Mouse (Mus musculus) gastrocnemius, postnatal 36 days (tissue): ENCODE data around the gene Tmem30a. TPM values are rescaled to one million over a fixed set of nuclear protein-coding genes. Genes with fewer than 3 reads are reported as not detected.

ENCODE experiments used
- DNase-seq, 2 experiments: peaks; one replicate each; pipeline ENCODE4 v3.0.0; 2022
- intact Hi-C: fragments of 180-260 bp; cut with DNase I; formaldehyde crosslinking; loops from one replicate; pipeline ENCODE4 v1.15.1; 2025
- long read RNA-seq, 2 experiments: library from polyadenylated mRNA; stranded (forward); transcript quantifications; one replicate each; pipeline ENCODE4 v2.0.0; 2021
- total RNA-seq, 2 experiments: library from RNA; stranded (reverse); gene quantifications; 2 replicates each; pipeline ENCODE4 v1.2.3; 2021

Tmem30a gene
- 10 to 100 TPM; 45.5 to 48.1 TPM for total RNA-seq
- long read RNA-seq, experiment 1, transcript Tmem30a-201 (7 exons, 3,658 nt): major isoform, 104 of 113 reads
- long read RNA-seq, experiment 1, partial matches to known transcripts: 0 of 113 reads
- long read RNA-seq, experiment 1, other reads (novel, unspliced or antisense): 7 of 113 reads
- long read RNA-seq, experiment 2, transcript Tmem30a-201 (7 exons, 3,658 nt): major isoform, 80 of 92 reads
- long read RNA-seq, experiment 2, partial matches to known transcripts: 11 of 92 reads
- long read RNA-seq, experiment 2, other reads (novel, unspliced or antisense): 0 of 92 reads

DNA sequence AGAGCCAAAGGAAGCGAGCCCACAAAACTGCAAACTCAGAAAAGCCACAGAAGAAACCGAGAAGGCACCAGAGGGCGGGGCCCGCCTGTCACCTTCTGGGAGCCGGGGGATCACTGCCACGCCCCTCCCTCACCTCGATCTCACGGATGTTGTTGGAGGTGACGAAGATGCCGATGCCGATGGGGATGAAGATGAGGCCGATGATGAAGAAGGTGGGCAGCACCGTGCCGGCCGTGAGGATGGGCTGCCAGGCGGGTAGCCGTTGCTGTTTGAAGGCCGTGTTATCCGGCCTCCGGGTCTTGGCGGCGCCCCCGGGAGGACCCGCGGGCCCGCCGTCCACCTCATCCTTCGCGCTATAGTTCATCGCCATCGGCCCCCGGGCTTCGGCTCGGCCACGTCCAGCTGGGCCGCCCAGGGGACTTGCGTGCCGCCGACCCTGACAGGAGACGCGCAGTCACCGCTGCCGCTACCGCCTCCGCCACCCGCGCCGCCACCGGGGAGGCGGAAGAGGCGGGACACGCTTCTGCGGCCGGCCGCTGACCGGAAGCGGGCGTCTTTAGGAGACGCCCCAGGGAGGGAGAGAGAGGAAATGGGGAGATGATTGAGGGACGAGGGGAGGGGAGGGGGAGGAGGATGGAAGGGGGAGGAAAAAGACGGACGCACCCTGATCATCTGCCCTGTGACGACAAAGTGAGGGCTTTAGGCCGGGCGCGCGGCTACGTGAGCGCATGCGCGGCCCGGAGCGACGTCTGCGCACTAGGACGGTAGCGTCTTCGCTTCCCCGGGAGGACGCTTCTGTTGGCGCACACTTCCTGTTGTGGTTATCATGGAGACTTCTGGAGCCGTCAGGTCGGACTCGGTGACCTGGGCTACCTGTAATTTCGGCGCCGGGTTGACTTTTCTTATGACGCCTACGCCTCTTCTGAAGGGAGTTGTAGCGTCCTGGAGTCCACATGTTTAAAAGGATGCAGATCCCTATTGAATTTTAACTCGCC lies at the start of gene Tmem30a:
Tmem30a (minus strand) TSS at position 667 of the 995 bp plus-strand sequence.
- DNase-seq: peak; percentile 91 to 93
- intact Hi-C loops: no loop called here

GRCm38 (mm10) chr9:79842615-79843014 lies 49.3 kb upstream of the Tmem30a start:
- intact Hi-C loops: no loop called here
- no peak for DNase-seq

GRCm38 (mm10) chr9:79842028-79842427 lies 48.7 kb upstream of the Tmem30a start:
- DNase-seq: no peak
- intact Hi-C loops: no loop called here

DNA sequence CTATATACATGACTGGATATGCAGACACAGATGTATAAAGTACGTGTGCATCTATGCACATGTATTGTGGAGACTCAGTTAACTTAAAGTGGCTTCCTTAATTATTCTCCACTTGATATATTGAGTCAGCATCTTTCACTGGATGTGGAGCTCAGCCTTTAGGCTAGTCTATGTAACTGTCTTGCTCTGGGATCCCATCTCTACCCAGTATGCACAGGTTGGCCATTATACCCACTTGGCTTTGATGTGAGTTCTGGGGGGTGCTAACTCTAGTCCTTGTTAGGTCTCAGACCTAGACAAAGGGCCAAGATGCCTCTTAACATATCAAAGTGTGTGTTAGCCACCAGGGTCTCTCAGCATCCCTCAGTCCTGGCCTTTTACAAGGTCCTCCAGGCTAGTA lies 38.0 kb upstream of the Tmem30a start:
- intact Hi-C loops: no loop called here
- no peak for DNase-seq

- no peak for DNase-seq
- intact Hi-C loops: no loop called here
These were observed 37.6 kb upstream of the Tmem30a start for GRCm38 (mm10) chr9:79830874-79831273.

DNA sequence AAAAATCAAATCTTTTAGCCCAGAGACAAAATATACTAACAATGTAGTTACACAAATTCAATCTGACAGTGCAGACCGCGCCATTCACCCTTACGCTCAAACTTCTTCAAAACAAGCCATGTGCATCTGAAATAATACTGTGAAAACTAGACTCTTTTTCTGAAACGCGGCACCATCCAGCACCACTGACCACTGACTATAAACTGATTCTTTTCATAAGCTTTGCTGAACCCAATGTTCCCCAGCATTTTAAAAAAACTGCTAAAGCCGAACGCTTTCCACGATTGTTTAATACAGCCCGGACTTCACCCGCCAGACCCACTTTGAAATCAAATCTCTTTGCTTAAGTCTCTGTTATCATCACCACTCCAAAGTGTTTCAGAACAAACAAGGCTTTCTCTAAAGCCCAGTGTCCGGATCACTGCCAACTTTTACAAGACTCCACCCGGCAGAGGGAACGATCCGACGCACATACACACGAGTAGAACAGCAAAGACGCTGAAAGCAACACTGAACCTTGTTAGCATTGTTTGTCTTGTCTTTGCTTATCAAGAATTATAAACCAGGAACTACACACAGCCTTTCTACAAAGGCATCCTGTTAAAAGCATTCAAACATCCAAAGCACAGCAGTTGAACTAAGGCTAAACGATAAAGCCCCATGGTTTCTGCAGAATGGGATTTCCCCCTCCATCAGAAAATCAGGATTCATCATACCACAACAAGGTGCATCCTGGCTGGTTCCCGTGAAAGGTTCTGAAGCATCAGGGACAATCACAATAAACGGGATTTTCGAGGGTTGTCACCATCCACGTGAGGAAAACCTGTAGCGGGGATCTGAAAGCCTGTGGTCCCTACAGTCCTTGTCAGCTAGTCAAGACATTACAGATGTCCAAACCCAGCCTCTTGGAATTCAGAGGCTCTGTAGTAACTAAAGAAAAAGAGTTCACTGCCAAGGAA lies 36.8 kb upstream of the Tmem30a start:
- no peak for DNase-seq
- intact Hi-C loops: no loop called here

DNA sequence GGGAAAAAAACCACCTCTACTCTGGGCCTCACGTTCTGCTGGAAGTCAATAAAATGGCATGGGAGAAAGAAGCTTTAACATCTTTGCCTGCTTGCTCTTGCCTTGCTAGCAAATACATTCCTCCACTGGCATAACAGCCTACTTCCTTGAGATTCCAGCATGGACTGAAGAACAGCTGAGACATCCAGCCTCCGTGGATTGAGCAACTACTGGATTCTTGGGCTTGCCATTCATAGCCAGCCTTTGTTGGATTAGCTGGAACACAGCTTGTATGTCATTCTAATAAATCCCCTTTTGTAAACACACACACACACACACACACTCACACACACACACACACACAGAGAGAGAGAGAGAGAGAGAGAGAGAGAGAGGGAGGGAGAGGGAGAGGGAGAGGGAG lies 33.8 kb upstream of the Tmem30a start:
- no peak for DNase-seq
- intact Hi-C loops: no loop called here

DNA sequence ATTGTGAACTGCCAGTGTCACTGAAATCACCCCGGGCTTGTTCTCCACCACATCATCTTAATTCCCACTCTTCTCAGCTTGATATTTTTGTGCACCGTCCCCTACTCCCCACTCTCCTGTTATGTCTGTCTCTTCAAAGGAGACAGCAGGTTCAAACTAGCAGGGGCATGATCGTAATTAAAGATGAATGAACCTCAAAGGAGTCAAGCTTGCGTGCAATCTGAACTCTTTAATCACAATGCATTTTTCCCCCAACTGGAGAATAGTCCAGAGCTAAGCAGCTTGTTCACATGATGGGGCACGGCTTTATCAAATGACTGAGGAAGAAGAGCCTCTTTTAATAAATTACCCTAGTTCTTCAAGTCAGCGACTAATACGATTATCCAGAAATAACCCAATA lies 32.2 kb upstream of the Tmem30a start:
- intact Hi-C loops: no loop called here
- no peak for DNase-seq

DNA sequence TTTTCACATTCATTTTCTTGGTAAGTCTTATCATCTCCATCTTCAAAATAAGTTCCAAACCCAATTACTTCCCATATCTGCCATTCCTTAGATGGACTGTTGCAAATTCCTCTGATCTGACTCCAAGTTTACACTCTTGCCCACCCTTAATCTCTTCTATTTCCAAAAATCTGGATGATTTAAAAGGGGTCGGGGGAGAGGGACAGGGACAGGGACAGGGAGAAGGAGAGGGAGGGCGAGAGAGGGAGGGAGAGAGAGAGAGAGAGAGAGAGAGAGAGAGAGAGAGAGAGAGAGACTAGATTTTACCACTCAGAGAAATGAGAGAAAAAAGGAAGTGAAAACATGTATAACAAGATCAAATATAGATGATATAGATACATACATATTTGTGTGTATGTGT lies 30.5 kb upstream of the Tmem30a start:
- no peak for DNase-seq

DNA sequence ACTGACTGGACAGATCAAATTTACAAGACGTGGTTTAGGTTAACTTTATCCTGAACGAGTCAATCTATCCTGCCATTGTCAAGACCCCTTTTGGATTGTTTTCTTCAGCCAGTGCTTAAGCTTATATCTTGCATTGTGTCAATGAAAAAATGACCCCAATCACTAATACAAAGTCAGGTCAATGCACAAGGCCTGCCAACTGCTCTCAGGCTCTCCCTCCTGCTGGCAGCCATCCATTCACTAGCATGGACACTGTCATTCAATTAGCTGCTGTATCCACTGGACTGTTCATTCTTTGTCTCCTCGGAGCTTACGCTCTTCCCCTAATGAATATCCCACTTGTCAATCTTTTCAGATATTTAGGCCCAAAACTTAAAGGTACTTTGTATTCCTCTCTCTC lies 30.1 kb upstream of the Tmem30a start:
- intact Hi-C loops: no loop called here
- DNase-seq: no peak

More for the DNA sequence above, 30.5 kb upstream of the Tmem30a start:
- intact Hi-C loops: no loop called here

GRCm38 (mm10) chr9:79816464-79816863 lies 23.2 kb upstream of the Tmem30a start:
- intact Hi-C loops: no loop called here

GRCm38 (mm10) chr9:79816013-79816412 lies 22.7 kb upstream of the Tmem30a start:
- no peak for DNase-seq
- intact Hi-C loops: no loop called here

More at GRCm38 (mm10) chr9:79816464-79816863, 23.2 kb upstream of the Tmem30a start:
- no peak for DNase-seq

DNA sequence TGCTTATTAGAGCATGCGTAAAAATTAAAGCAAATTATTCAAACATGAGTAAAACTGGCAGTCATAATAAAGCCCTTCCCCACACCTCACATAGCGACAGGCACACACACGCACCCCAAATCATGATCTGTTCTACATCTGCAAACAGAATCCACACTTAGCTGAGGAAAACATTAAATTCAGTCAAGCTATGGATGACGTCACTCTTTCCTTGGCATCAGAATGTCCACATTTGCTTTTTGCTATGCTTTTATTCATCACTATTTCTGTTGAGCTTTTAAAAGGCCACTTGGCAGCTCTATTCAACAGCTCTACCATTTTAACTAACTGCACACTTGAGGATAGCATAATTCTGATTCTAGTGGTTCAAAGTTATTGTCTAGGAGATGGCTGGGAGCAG lies 21.3 kb upstream of the Tmem30a start:
- intact Hi-C loops: no loop called here

GRCm38 (mm10) chr9:79810969-79811902 lies 17.9 kb upstream of the Tmem30a start:
- intact Hi-C loops: no loop called here
- DNase-seq: no peak

More for the DNA sequence above, 21.3 kb upstream of the Tmem30a start:
- DNase-seq: no peak

- intact Hi-C loops: no loop called here
These were observed 17.2 kb upstream of the Tmem30a start for GRCm38 (mm10) chr9:79810534-79810933.

GRCm38 (mm10) chr9:79809411-79809810 lies 16.1 kb upstream of the Tmem30a start:
- intact Hi-C loops: no loop called here
- no peak for DNase-seq

More at GRCm38 (mm10) chr9:79810534-79810933, 17.2 kb upstream of the Tmem30a start:
- no peak for DNase-seq

DNA sequence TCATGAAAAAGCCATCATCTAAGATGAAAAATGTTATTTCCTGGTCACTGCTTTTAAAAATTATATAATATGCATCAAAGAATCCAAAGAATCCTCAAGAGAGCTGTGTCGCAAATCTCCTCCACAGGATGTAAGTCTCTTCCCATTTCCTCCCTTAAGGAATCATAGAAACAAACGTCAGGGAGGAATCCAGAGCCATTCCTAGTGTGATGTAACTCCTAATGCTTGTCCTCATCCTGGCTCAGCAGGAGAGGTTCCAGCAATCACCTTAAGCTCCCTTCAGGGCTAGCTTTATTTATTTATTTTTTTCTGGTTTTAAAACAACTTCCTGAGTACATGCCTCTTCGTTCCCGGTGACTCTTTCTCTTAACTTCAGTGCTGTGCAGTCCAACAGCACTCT lies 13.9 kb upstream of the Tmem30a start:
- no peak for DNase-seq
- intact Hi-C loops: loop anchor here (1.0 kb wide), 1 partner anchor 195 kb away; no protein-coding TSS in a partner anchor

DNA sequence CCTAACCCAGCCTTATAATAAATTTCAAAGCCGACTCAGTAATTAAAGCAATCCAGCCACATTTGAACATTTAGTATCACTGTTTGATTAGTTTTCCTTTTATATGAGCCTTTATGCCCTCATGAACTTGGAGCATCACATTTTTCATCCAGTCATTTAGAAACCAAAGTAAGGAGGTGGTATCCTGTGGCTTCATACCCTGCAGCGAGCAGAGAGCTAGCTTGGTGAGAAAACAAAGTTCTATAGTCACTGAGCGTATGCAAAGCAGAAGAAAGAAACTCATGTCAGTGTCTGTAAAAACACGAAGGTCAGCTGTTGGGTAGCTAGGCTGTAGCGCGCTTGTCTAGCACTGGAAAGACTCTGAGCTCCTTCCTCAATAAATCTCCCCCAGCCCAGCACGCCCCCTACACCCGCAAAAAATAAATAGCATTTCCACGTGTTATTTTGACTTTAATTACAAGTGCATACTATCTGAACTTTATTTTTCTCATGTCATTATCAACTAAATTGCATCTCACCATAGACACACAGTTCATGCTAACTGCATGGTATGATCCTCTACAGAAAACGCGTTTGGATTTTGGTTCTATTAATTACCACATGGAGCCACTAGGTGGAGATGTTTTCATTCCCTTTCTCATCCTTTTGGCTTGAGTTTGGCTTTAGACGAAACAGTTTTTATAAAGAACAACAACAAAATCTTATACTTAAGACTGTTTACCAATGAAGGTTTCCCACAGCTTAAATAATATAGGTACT lies 13.2 kb upstream of the Tmem30a start:
- DNase-seq: no peak

More for the DNA sequence above, 13.2 kb upstream of the Tmem30a start:
- intact Hi-C loops: loop anchor here (1.0 kb wide), 1 partner anchor 196 kb away; no protein-coding TSS in a partner anchor
